In genomic region chr15:78956351-78956750, GRCm38 (mm10) we compare ENCODE assay signal across 12 mouse cellular contexts. TPM values are rescaled to one million over a fixed set of nuclear protein-coding genes. Genes with fewer than 3 reads are reported as not detected.
DNase-seq lines count a peak whose midpoint lies in the region; ATAC-seq and TF ChIP-seq lines count a peak whose summit lies in the region.
"Had no signal": no experiment of that assay in that cellular context is flagged by ENCODE, and none has a peak within 500 bp of the region (broad histone marks: within the 10 kb centered on the region; RNA-seq: fewer than 3 reads in every experiment).

No protein-coding gene starts in this region.

- H3K27ac ChIP-seq in hindbrain, postnatal 0 days = no peak overlapping the region
- H3K27ac ChIP-seq in hindbrain, embryonic 16.5 days (ENCODE audit: low read depth, low read length) = no peak overlapping the region

- H3K4me3 ChIP-seq in hindbrain, postnatal 0 days (ENCODE audit: low read length) = no peak overlapping the region
- H3K4me3 ChIP-seq in hindbrain, embryonic 16.5 days (ENCODE audit: low read length) = no peak overlapping the region
- H3K4me3 ChIP-seq: erythroblast, embryonic 14.5 days; hindbrain, embryonic 12.5 days; limb, embryonic 13.5 days; myocyte had no signal

- H3K4me1 ChIP-seq in hindbrain, postnatal 0 days (ENCODE audit: insufficient read depth, low read length) = no peaks in the 10 kb centered on the region
- H3K4me1 ChIP-seq in hindbrain, embryonic 16.5 days (ENCODE audit: control insufficient read depth, insufficient read depth, low read depth, low read length) = no peaks in the 10 kb centered on the region

- 98% methylated on average over 4 of the region's 4 CpGs for WGBS in hindbrain, postnatal 0 days
- WGBS in hindbrain, embryonic 16.5 days = 86% methylated on average over 4 of the region's 4 CpGs

- no peak for ATAC-seq in hindbrain, postnatal 0 days
- no peak for ATAC-seq in hindbrain, embryonic 16.5 days
- peak; percentile 35 for ATAC-seq in granulocyte monocyte progenitor cell, adult 5-6 weeks (replicated peaks; ENCODE audit: poor library complexity, severe bottlenecking)

- H3K27me3 ChIP-seq in hindbrain, postnatal 0 days (ENCODE audit: insufficient read depth, low read length) = no peaks in the 10 kb centered on the region
- no peaks in the 10 kb centered on the region for H3K27me3 ChIP-seq in hindbrain, embryonic 16.5 days (replicated peaks; ENCODE audit: control insufficient read depth, insufficient read depth, low read length)
- H3K27me3 ChIP-seq: hindbrain, embryonic 12.5 days; limb, embryonic 13.5 days had no signal

- DNase-seq in hindbrain, postnatal 0 days (ENCODE audit: low spot score) = peak; percentile 17
- DNase-seq in 416B (ENCODE audit: low read depth) (peak; percentile 62), ES-CJ7 (ENCODE audit: low read depth, low spot score) (peak; percentile 62)
- no peak for DNase-seq in frontal cortex, adult 2 months (ENCODE audit: extremely low spot score in 1 of 2, low spot score in 1 of 2)
- no peak for DNase-seq in heart, postnatal 10 days
- no peak for DNase-seq in gastrocnemius, postnatal 14 days

- H3K9me3 ChIP-seq in hindbrain, postnatal 0 days (ENCODE audit: low read length) = no peaks in the 10 kb centered on the region
- no peaks in the 10 kb centered on the region for H3K9me3 ChIP-seq in hindbrain, embryonic 16.5 days (ENCODE audit: control insufficient read depth, low read length)
- H3K9me3 ChIP-seq: hindbrain, embryonic 12.5 days; limb, embryonic 13.5 days had no signal

- H3K4me2 ChIP-seq in hindbrain, postnatal 0 days (ENCODE audit: low read depth, low read length) = no peak overlapping the region
- no peak overlapping the region for H3K4me2 ChIP-seq in hindbrain, embryonic 16.5 days (ENCODE audit: low read length)
- H3K4me2 ChIP-seq: hindbrain, embryonic 12.5 days had no signal

- TF ChIP-seq CTCF in hindbrain, postnatal 0 days (IDR thresholded peaks at IDR 0.05; ENCODE audit: low read depth) = peak; percentile 52

- intact Hi-C loops in heart, postnatal 10 days (cut with DNase I) = no loop called here
- intact Hi-C loops in gastrocnemius, postnatal 14 days (cut with DNase I; ENCODE audit: low total_unique reads) = no loop called here

- H3K9ac ChIP-seq in hindbrain, postnatal 0 days (replicated peaks; ENCODE audit: low read length) = no peak overlapping the region
- no peak overlapping the region for H3K9ac ChIP-seq in hindbrain, embryonic 16.5 days (ENCODE audit: low read depth, low read length)
- H3K9ac ChIP-seq: hindbrain, embryonic 12.5 days had no signal

- H3K36me3 ChIP-seq in hindbrain, postnatal 0 days (ENCODE audit: insufficient read depth, low read length) = peaks cover 25% of the 10 kb centered on the region
- peaks cover 18% of the 10 kb centered on the region for H3K36me3 ChIP-seq in hindbrain, embryonic 16.5 days (ENCODE audit: control insufficient read depth, insufficient read depth, low read length)

RNA-seq across cellular contexts. Expression of gene Triobp, which starts 8.8 kb away (rescaled TPM):
- 42.0 and 57.6 TPM in 2 replicates for total RNA-seq in hindbrain, postnatal 0 days (2014; rRNA removed)
- 19.0 and 20.7 TPM in 2 replicates for polyA plus RNA-seq in hindbrain, postnatal 0 days (2015; fragmentation: Nextera tagmentation; extraction: Ambion mirVana)
- 36.1 and 40.4 TPM in 2 replicates for polyA plus RNA-seq in hindbrain, embryonic 16.5 days (2015; fragmentation: Nextera tagmentation; extraction: Ambion mirVana)
- 44.7 and 55.4 TPM in 2 replicates for total RNA-seq in granulocyte monocyte progenitor cell, adult 5-6 weeks (2014; fragmentation: Nextera tagmentation)
- total RNA-seq in granulocyte monocyte progenitor cell, adult 5-6 weeks (2017) = 20.6 and 32.3 TPM in 2 replicates
- 11.7 and 13.9 TPM in 2 replicates for polyA plus RNA-seq in frontal cortex, adult 2 months (2012; rRNA removed)
- 10 to 100 TPM; 49.2 to 58.0 TPM for total RNA-seq in heart, postnatal 10 days (2021)
- 10 to 100 TPM; 57.9 to 80.0 TPM for total RNA-seq in gastrocnemius, postnatal 14 days (2021)

RNA-seq across cellular contexts. Expression of gene Nol12, which starts 21.6 kb away (rescaled TPM):
- total RNA-seq in hindbrain, postnatal 0 days (2014; rRNA removed) = 4.7 and 8.8 TPM in 2 replicates
- 54.8 and 56.4 TPM in 2 replicates for polyA plus RNA-seq in hindbrain, postnatal 0 days (2015; fragmentation: Nextera tagmentation; extraction: Ambion mirVana)
- 63.6 and 68.1 TPM in 2 replicates for polyA plus RNA-seq in hindbrain, embryonic 16.5 days (2015; fragmentation: Nextera tagmentation; extraction: Ambion mirVana)
- 34.4 and 60.8 TPM in 2 replicates for total RNA-seq in granulocyte monocyte progenitor cell, adult 5-6 weeks (2014; fragmentation: Nextera tagmentation)
- total RNA-seq in granulocyte monocyte progenitor cell, adult 5-6 weeks (2017) = 20.1 and 30.7 TPM in 2 replicates
- 35.8 and 37.4 TPM in 2 replicates for polyA plus RNA-seq in frontal cortex, adult 2 months (2012; rRNA removed)
- 10 to 100 TPM; 17.8 to 18.9 TPM for total RNA-seq in heart, postnatal 10 days (2021)
- total RNA-seq in gastrocnemius, postnatal 14 days (2021) = 10 to 100 TPM; 28.3 to 30.3 TPM

RNA-seq across cellular contexts. Expression of gene Lgals1, which starts 29.8 kb away (rescaled TPM):
- total RNA-seq in hindbrain, postnatal 0 days (2014; rRNA removed) = 67.6 and 91.5 TPM in 2 replicates
- 141 and 144 TPM in 2 replicates for polyA plus RNA-seq in hindbrain, postnatal 0 days (2015; fragmentation: Nextera tagmentation; extraction: Ambion mirVana)
- 105 and 169 TPM in 2 replicates for polyA plus RNA-seq in hindbrain, embryonic 16.5 days (2015; fragmentation: Nextera tagmentation; extraction: Ambion mirVana)
- total RNA-seq in granulocyte monocyte progenitor cell, adult 5-6 weeks (2014; fragmentation: Nextera tagmentation) = 677 and 745 TPM in 2 replicates
- 746 and 991 TPM in 2 replicates for total RNA-seq in granulocyte monocyte progenitor cell, adult 5-6 weeks (2017)
- polyA plus RNA-seq in frontal cortex, adult 2 months (2012; rRNA removed) = 48.2 and 56.0 TPM in 2 replicates
- 100 to 1,000 TPM; 372 to 385 TPM for total RNA-seq in heart, postnatal 10 days (2021)
- total RNA-seq in gastrocnemius, postnatal 14 days (2021) = 100 to 1,000 TPM; 398 to 459 TPM

RNA-seq across cellular contexts. Expression of gene Pdxp, which starts 42.6 kb away (rescaled TPM):
- 300 and 339 TPM in 2 replicates for total RNA-seq in hindbrain, postnatal 0 days (2014; rRNA removed)
- polyA plus RNA-seq in hindbrain, postnatal 0 days (2015; fragmentation: Nextera tagmentation; extraction: Ambion mirVana) = 124 and 141 TPM in 2 replicates
- 94.7 and 96.9 TPM in 2 replicates for polyA plus RNA-seq in hindbrain, embryonic 16.5 days (2015; fragmentation: Nextera tagmentation; extraction: Ambion mirVana)
- 10.6 and 19.8 TPM in 2 replicates for total RNA-seq in granulocyte monocyte progenitor cell, adult 5-6 weeks (2014; fragmentation: Nextera tagmentation)
- 4.0 and 6.4 TPM in 2 replicates for total RNA-seq in granulocyte monocyte progenitor cell, adult 5-6 weeks (2017)
- 219 and 227 TPM in 2 replicates for polyA plus RNA-seq in frontal cortex, adult 2 months (2012; rRNA removed)
- total RNA-seq in heart, postnatal 10 days (2021) = 1 to 10 TPM; 2.8 to 3.2 TPM
- 1 to 10 TPM; 4.8 to 6.8 TPM for total RNA-seq in gastrocnemius, postnatal 14 days (2021)

RNA-seq across cellular contexts. Expression of gene Sh3bp1, which starts 56.8 kb away (rescaled TPM):
- total RNA-seq in hindbrain, postnatal 0 days (2014; rRNA removed) = 2.4 and 6.2 TPM in 2 replicates
- 4.4 and 5.5 TPM in 2 replicates for polyA plus RNA-seq in hindbrain, postnatal 0 days (2015; fragmentation: Nextera tagmentation; extraction: Ambion mirVana)
- polyA plus RNA-seq in hindbrain, embryonic 16.5 days (2015; fragmentation: Nextera tagmentation; extraction: Ambion mirVana) = 4.5 and 6.7 TPM in 2 replicates
- total RNA-seq in granulocyte monocyte progenitor cell, adult 5-6 weeks (2014; fragmentation: Nextera tagmentation) = 58.0 and 70.8 TPM in 2 replicates
- total RNA-seq in granulocyte monocyte progenitor cell, adult 5-6 weeks (2017) = 19.3 and 29.4 TPM in 2 replicates
- 27.2 and 29.0 TPM in 2 replicates for polyA plus RNA-seq in frontal cortex, adult 2 months (2012; rRNA removed)
- 1 to 10 TPM; 6.3 to 8.2 TPM for total RNA-seq in heart, postnatal 10 days (2021)
- total RNA-seq in gastrocnemius, postnatal 14 days (2021) = 1 to 10 TPM; 3.3 to 3.6 TPM

Comparison
In these comparisons a context has a peak if more than half of its experiments do, and no peak if none do; other contexts are left out.
1. DNase-seq: peak in hindbrain, postnatal 0 days (single experiment), 416B (single experiment) and ES-CJ7 (single experiment); none in frontal cortex, adult 2 months (0 of 2), heart, postnatal 10 days (0 of 2) and gastrocnemius, postnatal 14 days (single experiment).